Mouse (Mus musculus) E14TG2a.4 (cell line): ENCODE results near the gene Myoc.

Source experiments
- CTCF ChIP-seq: conservative IDR thresholded peaks from 2 replicates; pipeline ENCODE4 v1.5.1; 2014; ENCODE audit warnings: low read length
- POU5F1 ChIP-seq: IDR thresholded peaks from 2 replicates; pipeline ENCODE4 v1.6.1; 2014; ENCODE audit warnings: low read length, borderline replicate concordance

DNA sequence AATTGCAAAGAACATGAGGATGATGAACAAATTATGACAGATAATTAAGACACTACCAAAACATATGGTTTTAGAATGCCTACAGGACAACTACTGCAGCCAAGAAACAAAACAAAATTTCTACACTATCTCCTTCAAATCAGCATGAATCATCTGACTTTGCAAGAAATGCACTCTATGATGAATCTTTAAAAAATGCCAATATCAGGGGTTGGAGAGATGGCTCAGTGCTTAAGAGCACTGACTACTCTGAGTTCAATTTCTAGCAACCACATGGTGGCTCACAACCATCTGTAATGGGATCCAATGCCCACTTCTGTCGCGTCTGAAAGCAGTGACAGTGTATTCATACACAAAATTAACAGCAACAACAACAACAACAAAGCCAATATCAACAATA, 54.8 kb downstream of the Myoc start:
- TF ChIP-seq CTCF (no peak), POU5F1 (no peak)
